Mouse (Mus musculus): ENCODE data around the gene Acot7. TPM values are rescaled to one million over a fixed set of nuclear protein-coding genes. Genes with fewer than 3 reads are reported as not detected.

Acot7 gene
- polyA plus RNA-seq (2014; fragmentation: Nextera tagmentation; extraction: Ambion mirVana), result 276 and 368 TPM in 2 replicates

DNA sequence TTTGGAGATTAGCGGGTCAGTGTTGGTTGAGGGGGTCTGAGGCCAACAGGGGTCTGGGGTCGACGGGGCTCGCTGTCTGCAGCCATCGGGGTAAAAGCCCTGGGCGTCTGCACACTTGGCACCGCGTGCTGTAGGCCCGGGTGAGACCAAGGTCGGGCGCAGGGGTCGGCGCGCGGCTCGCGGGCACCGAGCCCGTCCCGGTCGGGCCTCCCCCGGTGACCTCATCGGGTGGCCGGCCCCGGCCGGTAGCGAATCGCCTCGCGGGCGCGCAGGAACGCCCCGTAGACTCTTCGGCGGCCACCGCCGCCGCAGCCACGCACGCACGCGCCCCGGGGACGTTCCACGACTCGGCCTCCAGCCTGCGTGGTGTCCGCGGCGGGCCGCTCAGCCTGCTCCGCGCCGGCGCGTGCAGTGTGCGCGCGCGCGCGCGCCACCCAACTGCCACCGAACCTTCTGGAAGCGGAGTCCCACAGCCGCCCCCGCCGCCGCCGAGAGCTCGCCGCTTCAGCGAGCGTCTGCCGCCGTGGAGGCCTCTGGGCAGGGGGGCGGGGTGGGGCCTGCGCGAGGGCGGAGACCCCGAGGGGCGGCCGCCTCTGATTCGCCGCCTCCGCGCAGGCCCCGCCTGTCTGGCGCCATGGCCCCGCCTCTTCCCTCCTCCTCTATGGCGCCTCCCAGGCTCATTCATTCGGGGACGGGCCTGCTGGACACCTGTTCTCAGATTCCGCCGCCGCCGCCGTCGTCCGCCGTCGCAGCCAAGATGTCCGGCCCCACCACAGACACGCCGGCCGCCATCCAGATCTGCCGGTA lies at the start of gene Acot7:
Acot7 (plus strand) TSS at position 598 of the 807 bp plus-strand sequence.
- ATAC-seq (ENCODE audit: low FRiP score, low TSS enrichment), result peak; percentile 97
- peak within 1 kb of the TSS; percentile 94 for H3K4me2 ChIP-seq (ENCODE audit: low read length)
- H3K27ac ChIP-seq (replicated peaks; ENCODE audit: low read depth, low read length), result peak within 1 kb of the TSS; percentile 84
- no peaks in the 10 kb centered on the region for H3K9me3 ChIP-seq (ENCODE audit: control insufficient read depth, low read length)
- H3K9ac ChIP-seq (replicated peaks; ENCODE audit: low read length), result peak within 1 kb of the TSS; percentile 81
- peak; percentile 97 for DNase-seq
- H3K36me3 ChIP-seq (ENCODE audit: control insufficient read depth, insufficient read depth, low read length), result peaks cover 3% of the 10 kb centered on the region; the same call in 1 of the 2 replicates
- H3K4me1 ChIP-seq (ENCODE audit: control insufficient read depth, insufficient read depth, low read length), result peaks cover 13% of the 10 kb centered on the region
- H3K27me3 ChIP-seq (ENCODE audit: control insufficient read depth, insufficient read depth, low read length), result peaks cover 18% of the 10 kb centered on the region
- under 1% methylated on average over 91 of the region's 108 CpGs for WGBS
- H3K4me3 ChIP-seq (replicated peaks; ENCODE audit: low read depth, low read length), result peak within 1 kb of the TSS; percentile 71

DNA sequence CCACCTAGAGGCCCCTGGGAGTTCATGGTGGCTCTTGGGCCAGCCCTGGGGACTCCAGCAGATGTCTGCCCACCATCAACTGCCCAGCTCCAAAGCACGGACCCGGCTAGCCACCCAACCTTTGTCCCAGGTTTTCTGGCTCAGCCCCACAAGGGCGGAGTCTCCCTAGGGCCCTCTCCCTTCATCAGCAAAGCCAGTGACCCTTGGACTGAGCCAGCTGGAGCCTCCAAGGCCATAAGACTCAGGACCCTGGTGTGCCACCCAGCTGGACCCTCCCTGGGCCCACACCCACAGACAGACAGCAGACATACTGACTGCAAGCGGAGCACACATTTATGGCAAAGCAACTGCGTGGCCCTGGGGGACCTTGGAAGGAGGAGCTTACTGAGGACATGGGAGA lies 49.1 kb upstream of the Acot7 start:
- no peak overlapping the region for H3K9ac ChIP-seq (replicated peaks; ENCODE audit: low read length)
- no peaks in the 10 kb centered on the region for H3K36me3 ChIP-seq (ENCODE audit: control insufficient read depth, insufficient read depth, low read length)
- no peak for ATAC-seq (ENCODE audit: low FRiP score, low TSS enrichment)
- H3K4me3 ChIP-seq (replicated peaks; ENCODE audit: low read depth, low read length), result no peak overlapping the region
- no peak overlapping the region for H3K27ac ChIP-seq (replicated peaks; ENCODE audit: low read depth, low read length)
- 55% methylated on average over 5 of the region's 5 CpGs for WGBS
- no peak overlapping the region for H3K4me2 ChIP-seq (ENCODE audit: low read length)
- no peak for DNase-seq
- H3K4me1 ChIP-seq (ENCODE audit: control insufficient read depth, insufficient read depth, low read length), result peaks cover 18% of the 10 kb centered on the region
- no peaks in the 10 kb centered on the region for H3K9me3 ChIP-seq (ENCODE audit: control insufficient read depth, low read length)
- H3K27me3 ChIP-seq (ENCODE audit: control insufficient read depth, insufficient read depth, low read length), result peaks cover 100% of the 10 kb centered on the region

DNA sequence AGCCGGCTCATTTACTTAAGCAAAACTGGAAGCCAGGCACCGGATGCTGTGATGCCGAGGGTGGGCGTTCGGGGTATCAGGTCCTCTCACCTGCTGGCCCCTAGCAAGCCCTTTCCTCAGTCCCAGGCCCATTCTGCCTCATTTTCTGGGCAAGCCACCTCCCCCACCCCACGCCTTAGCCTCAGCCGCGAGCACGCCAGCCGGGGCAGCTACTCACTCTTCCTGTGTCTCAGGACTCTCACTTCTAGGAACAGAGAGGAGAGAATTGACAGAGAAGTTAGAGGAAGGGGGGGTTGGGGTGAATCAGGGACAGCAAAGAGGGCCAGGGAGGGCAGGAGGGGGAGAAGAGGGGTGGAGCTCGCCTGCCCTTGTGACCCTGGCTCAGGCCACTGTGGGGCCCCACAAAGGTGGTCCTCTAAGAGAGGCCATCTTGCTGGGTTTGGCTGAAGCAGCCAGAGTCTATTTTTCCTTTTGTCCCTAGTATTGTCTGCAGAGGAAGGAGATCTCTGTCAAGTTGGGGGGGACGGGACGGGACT lies 48.5 kb upstream of the Acot7 start:
- 18% methylated on average over 13 of the region's 13 CpGs for WGBS
- H3K4me1 ChIP-seq (ENCODE audit: control insufficient read depth, insufficient read depth, low read length), result peaks cover 18% of the 10 kb centered on the region
- no peak for ATAC-seq (ENCODE audit: low FRiP score, low TSS enrichment)
- H3K9ac ChIP-seq (replicated peaks; ENCODE audit: low read length), result no peak overlapping the region
- H3K27me3 ChIP-seq (ENCODE audit: control insufficient read depth, insufficient read depth, low read length), result peaks cover 100% of the 10 kb centered on the region
- H3K9me3 ChIP-seq (ENCODE audit: control insufficient read depth, low read length), result no peaks in the 10 kb centered on the region
- H3K36me3 ChIP-seq (ENCODE audit: control insufficient read depth, insufficient read depth, low read length), result no peaks in the 10 kb centered on the region
- no peak for DNase-seq
- no peak overlapping the region for H3K27ac ChIP-seq (replicated peaks; ENCODE audit: low read depth, low read length)
- no peak overlapping the region for H3K4me3 ChIP-seq (replicated peaks; ENCODE audit: low read depth, low read length)
- H3K4me2 ChIP-seq (ENCODE audit: low read length), result no peak overlapping the region

DNA sequence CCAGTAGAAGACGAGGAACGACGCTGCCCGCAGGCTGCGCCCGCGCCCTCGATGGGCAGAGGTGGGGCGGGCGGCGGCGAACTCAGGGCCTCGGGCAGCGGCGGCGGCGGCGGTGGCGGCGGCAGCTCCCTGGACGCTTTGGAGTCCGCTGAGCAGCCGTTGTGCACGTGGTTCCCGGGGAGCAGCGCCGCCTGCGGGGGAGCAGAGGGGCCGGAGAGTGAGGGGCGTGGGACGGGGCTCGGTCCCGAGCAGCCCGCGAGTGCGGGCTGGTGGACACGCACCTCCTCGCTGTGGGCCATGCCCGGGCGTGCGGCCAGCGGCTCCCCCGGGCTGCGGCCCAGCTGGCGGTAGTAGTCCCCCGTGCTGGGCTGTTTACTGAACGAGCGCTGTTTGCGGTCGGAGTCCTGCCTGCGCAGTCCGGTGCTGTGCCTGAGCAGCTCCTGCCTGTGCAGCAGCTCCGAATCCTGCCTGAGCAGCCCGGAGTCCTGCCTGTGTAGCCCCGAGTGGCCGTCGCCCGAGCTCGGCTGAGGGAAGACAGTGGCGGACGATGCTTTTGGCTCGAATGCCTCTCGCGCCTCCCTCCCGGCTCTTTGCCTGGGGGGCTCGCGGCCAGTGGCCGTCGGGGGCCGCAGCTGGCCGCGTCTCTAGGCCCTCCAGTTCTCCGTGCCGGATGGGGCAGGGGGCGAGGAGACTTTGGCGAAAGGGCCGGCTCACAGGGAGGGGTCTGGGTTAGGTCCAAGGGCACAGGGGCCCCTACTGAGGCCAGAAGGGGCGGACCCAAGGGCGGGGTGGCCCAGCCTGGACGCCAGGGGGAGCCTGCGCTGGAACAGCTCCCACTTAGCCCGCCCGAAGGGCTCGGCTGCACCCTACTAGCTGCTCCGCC lies 46.9 kb upstream of the Acot7 start:
- ATAC-seq (ENCODE audit: low FRiP score, low TSS enrichment), result peak; percentile 55
- Histone ChIP-seq H3K27me3 (ENCODE audit: control insufficient read depth, insufficient read depth, low read length) (peaks cover 85% of the 10 kb centered on the region), H3K4me1 (ENCODE audit: control insufficient read depth, insufficient read depth, low read length) (peaks cover 14% of the 10 kb centered on the region), H3K27ac (replicated peaks; ENCODE audit: low read depth, low read length) (no peak overlapping the region), H3K4me3 (replicated peaks; ENCODE audit: low read depth, low read length) (peak overlapping the region; percentile 24), H3K9me3 (ENCODE audit: control insufficient read depth, low read length) (no peaks in the 10 kb centered on the region), H3K4me2 (ENCODE audit: low read length) (peak overlapping the region; percentile 52), H3K36me3 (ENCODE audit: control insufficient read depth, insufficient read depth, low read length) (no peaks in the 10 kb centered on the region), H3K9ac (replicated peaks; ENCODE audit: low read length) (peak overlapping the region; percentile 12; the same call in 1 of the 2 replicates)
- under 1% methylated on average over 85 of the region's 85 CpGs for WGBS
- peak; percentile 71 for DNase-seq

DNA sequence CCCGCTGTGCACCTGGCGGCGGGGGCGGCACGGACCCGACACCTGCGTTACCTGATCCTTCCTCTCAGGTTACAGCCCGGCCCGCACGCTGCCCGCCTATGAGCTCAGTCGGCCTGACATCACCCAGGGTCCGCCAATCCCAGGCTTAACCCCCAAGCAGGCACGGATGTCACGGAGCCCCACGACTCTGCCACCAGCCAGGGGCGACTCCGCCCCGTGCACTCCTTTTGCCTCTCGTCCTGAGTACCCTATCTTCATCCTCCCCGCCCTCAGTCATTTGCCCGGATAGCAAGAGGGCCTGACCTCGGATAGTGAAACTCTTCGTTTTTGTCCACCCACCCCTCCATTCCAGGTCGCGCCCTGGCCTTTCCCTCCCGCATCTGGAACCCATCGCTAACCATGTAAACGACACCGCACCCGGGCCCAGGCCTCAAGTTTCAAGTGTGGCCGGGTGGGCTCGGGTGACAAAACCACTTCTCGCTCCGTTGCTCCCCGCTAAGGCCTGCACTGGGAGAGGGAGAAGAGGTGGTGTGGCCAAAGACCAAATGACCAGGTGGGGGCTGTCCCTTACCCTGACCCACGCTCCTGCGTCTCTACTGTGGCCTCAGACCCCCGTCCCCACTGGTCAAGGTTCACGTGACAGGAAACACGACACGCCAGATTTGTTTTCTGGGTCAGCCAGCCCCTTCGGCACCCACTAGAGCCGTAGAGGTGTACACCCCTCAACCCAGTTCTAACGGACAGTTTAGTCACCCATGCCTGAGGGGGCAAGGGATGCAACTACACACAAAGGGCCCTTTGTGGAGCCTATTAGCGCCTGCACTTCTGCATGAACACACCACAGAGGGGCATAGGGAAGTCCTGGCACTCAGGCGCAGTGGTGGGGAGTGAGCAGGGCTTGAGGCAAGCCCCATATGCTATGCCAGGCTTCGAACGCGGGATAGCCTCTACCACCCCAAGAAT lies 45.8 kb upstream of the Acot7 start:
- no peak for ATAC-seq (ENCODE audit: low FRiP score, low TSS enrichment)
- Histone ChIP-seq H3K4me3 (replicated peaks; ENCODE audit: low read depth, low read length) (no peak overlapping the region), H3K27me3 (ENCODE audit: control insufficient read depth, insufficient read depth, low read length) (peaks cover 74% of the 10 kb centered on the region), H3K4me1 (ENCODE audit: control insufficient read depth, insufficient read depth, low read length) (peaks cover 11% of the 10 kb centered on the region), H3K9me3 (ENCODE audit: control insufficient read depth, low read length) (no peaks in the 10 kb centered on the region), H3K36me3 (ENCODE audit: control insufficient read depth, insufficient read depth, low read length) (no peaks in the 10 kb centered on the region), H3K9ac (replicated peaks; ENCODE audit: low read length) (no peak overlapping the region; the same call in 1 of the 2 replicates), H3K27ac (replicated peaks; ENCODE audit: low read depth, low read length) (no peak overlapping the region), H3K4me2 (ENCODE audit: low read length) (peak overlapping the region; percentile 15; the same call in 1 of the 2 replicates)
- WGBS, result 5% methylated on average over 50 of the region's 50 CpGs
- no peak for DNase-seq

DNA sequence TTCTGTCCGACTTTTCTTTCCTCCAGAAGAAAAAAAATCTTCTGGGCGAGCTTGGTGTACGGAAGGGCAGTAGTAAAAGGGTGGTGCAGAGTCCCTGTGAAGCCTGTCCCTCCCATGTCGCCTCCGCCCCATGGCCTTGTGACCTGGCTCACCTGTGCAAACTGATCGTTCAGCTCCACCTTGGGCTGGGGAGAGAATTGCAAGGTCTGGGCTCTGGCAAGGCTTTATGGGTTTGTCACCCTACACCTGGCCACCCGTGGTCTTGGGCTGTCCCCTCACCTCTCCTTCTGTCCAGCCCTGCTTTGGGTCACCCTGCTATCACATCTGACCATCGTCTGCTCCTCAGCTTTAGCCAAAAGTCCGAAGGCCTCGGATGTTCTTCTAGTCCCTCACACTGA lies 45.2 kb upstream of the Acot7 start:
- H3K4me2 ChIP-seq (ENCODE audit: low read length), result no peak overlapping the region
- ATAC-seq (ENCODE audit: low FRiP score, low TSS enrichment) (no peak), DNase-seq (no peak)
- no peak overlapping the region for H3K4me3 ChIP-seq (replicated peaks; ENCODE audit: low read depth, low read length)
- WGBS, result 25% methylated on average over 10 of the region's 10 CpGs
- H3K36me3 ChIP-seq (ENCODE audit: control insufficient read depth, insufficient read depth, low read length), result no peaks in the 10 kb centered on the region
- H3K27ac ChIP-seq (replicated peaks; ENCODE audit: low read depth, low read length), result no peak overlapping the region
- no peak overlapping the region for H3K9ac ChIP-seq (replicated peaks; ENCODE audit: low read length)
- H3K27me3 ChIP-seq (ENCODE audit: control insufficient read depth, insufficient read depth, low read length), result peaks cover 67% of the 10 kb centered on the region
- no peaks in the 10 kb centered on the region for H3K9me3 ChIP-seq (ENCODE audit: control insufficient read depth, low read length)
- H3K4me1 ChIP-seq (ENCODE audit: control insufficient read depth, insufficient read depth, low read length), result peaks cover 11% of the 10 kb centered on the region

DNA sequence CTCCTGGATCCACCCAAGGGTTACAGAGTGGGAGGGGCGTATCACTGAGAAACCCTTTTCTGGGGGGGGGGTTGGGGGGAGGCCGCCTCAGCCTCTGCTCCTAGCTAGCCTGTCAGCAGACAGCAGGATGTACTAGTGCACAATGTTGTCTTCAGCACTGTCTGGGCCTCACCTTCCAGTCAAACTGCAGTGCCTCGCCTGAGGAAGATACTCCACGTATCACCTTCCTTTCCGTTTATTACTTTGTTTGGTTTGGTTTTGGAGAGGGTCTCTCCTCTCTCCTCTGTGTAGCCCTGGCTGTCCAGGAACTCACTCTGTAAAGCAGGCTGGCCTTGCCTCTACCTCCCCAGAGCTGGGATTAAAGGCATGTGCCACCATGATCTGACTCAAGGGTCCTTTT lies 44.7 kb upstream of the Acot7 start:
- Histone ChIP-seq H3K4me1 (ENCODE audit: control insufficient read depth, insufficient read depth, low read length) (peaks cover 11% of the 10 kb centered on the region), H3K36me3 (ENCODE audit: control insufficient read depth, insufficient read depth, low read length) (no peaks in the 10 kb centered on the region), H3K27me3 (ENCODE audit: control insufficient read depth, insufficient read depth, low read length) (peaks cover 66% of the 10 kb centered on the region), H3K27ac (replicated peaks; ENCODE audit: low read depth, low read length) (no peak overlapping the region), H3K4me3 (replicated peaks; ENCODE audit: low read depth, low read length) (no peak overlapping the region), H3K9ac (replicated peaks; ENCODE audit: low read length) (no peak overlapping the region), H3K9me3 (ENCODE audit: control insufficient read depth, low read length) (no peaks in the 10 kb centered on the region), H3K4me2 (ENCODE audit: low read length) (no peak overlapping the region)
- WGBS, result 45% methylated on average over 5 of the region's 5 CpGs
- ATAC-seq (ENCODE audit: low FRiP score, low TSS enrichment) (no peak), DNase-seq (no peak)

DNA sequence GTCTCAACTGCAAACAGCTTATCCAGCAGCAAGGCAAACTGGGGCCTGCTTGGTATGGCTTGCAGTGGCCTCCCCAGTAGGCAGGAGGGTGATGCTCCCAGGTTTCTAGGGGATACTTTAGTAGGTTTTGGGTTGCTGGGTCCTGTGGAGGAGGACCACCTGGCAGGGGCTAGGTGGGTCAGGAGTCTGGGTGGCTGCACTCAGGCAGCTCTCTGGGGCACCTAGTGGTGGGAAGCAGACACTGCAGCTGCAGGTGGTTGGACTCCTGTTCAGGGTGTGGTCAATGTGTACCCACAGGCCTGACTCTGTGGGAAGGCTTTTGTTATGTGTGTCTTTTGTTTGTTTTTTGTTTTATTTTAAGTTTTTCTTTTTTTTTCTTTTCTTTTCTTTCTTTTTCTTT lies 43.4 kb upstream of the Acot7 start:
- Histone ChIP-seq H3K27me3 (ENCODE audit: control insufficient read depth, insufficient read depth, low read length) (peaks cover 60% of the 10 kb centered on the region), H3K9ac (replicated peaks; ENCODE audit: low read length) (no peak overlapping the region), H3K4me3 (replicated peaks; ENCODE audit: low read depth, low read length) (no peak overlapping the region), H3K27ac (replicated peaks; ENCODE audit: low read depth, low read length) (no peak overlapping the region), H3K4me2 (ENCODE audit: low read length) (no peak overlapping the region), H3K36me3 (ENCODE audit: control insufficient read depth, insufficient read depth, low read length) (no peaks in the 10 kb centered on the region), H3K4me1 (ENCODE audit: control insufficient read depth, insufficient read depth, low read length) (peaks cover 16% of the 10 kb centered on the region), H3K9me3 (ENCODE audit: control insufficient read depth, low read length) (no peaks in the 10 kb centered on the region)
- ATAC-seq (ENCODE audit: low FRiP score, low TSS enrichment) (no peak), DNase-seq (no peak)

All from midbrain, embryonic 14.5 days (tissue).